Mouse (Mus musculus): ENCODE results near the gene Zfp423.

DNA sequence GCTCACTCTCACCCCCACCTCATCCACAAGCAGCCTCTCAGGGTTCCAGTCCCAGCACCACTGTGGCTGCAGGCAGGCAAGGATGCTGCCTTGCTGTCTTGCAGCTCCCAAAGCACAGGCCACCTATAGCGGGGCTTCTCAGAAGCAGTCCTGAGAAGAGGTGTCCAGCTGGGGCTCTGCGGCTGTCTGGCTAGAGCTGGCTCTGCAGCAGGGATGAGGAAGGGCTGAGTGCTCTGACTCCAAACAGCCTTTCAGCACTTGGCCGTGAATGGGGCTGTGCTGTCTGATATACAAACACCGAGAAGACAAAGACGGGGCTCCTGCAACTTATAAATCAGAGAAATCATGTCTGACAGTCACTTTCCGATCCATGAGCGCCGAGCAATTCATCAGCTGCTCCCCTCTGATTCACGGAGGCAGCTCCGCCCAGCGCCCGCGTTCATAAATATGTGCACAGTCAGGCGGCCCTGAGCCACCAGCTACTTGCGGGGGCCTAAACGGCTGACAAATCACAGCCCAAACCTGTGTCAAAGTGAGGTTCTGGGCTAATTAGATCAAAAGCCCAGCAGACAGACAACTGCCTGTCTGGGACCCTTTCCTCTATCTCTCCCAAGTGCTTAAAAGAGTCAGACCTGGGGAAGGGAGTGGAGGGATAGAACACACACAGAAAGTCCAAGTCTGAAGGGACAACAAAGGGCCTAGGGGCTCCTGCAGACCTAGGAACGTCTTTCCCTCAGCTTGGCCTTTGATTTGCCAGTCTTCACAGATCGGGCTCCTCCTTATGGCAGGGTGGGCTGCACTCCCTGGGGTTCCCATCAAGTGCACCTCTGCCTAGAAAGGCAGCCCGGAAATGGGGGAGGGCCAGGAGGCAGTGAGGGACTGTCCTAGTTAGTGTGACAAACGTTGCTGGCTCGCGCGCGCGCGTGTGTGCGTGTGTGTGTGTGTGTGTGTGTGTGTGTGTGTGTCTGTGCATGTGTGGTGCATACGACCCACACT, 269.0 kb downstream of the Zfp423 start:
- TF ChIP-seq CTCF (IDR thresholded peaks at IDR 0.05 in 2 of 3, conservative IDR thresholded peaks at IDR 0.05 in 1 of 3; ENCODE audit: control insufficient read depth in 1 of 3, insufficient read depth in 1 of 3, low read depth in 2 of 3, low read length in 3 of 3, poor library complexity in 1 of 3, severe bottlenecking in 1 of 3) (no peak), ZKSCAN1 (IDR thresholded peaks at IDR 0.05; ENCODE audit: low read depth, low read length) (no peak), TCF12 (IDR thresholded peaks at IDR 0.05; ENCODE audit: low read depth, low read length) (no peak), MAX (IDR thresholded peaks at IDR 0.05; ENCODE audit: low read length) (no peak), EP300 (IDR thresholded peaks at IDR 0.05; ENCODE audit: low read depth in 1 of 2, low read length in 2 of 2) (no peak), RCOR1 (IDR thresholded peaks at IDR 0.05; ENCODE audit: low read depth, low read length) (no peak), ELF1 (IDR thresholded peaks at IDR 0.05; ENCODE audit: low read depth, low read length) (no peak), HCFC1 (IDR thresholded peaks at IDR 0.05; ENCODE audit: low read depth, low read length) (no peak), USF1 (IDR thresholded peaks at IDR 0.05; ENCODE audit: low read depth, low read length) (no peak), MXI1 (IDR thresholded peaks at IDR 0.05; ENCODE audit: low read depth, low read length) (no peak), POLR2AphosphoS5 (IDR thresholded peaks at IDR 0.05; ENCODE audit: borderline replicate concordance, low read depth, low read length) (no peak), POLR2AphosphoS2 (IDR thresholded peaks at IDR 0.05; ENCODE audit: low read length) (no peak), ZMIZ1 (IDR thresholded peaks at IDR 0.05; ENCODE audit: low read depth, low read length) (no peak)
